Mouse (Mus musculus): ENCODE measurements around the gene Sh3bp5. TPM values are rescaled to one million over a fixed set of nuclear protein-coding genes. Genes with fewer than 3 reads are reported as not detected.

The Sh3bp5 gene
- total RNA-seq, 1 experiment = 4.6 TPM

DNA sequence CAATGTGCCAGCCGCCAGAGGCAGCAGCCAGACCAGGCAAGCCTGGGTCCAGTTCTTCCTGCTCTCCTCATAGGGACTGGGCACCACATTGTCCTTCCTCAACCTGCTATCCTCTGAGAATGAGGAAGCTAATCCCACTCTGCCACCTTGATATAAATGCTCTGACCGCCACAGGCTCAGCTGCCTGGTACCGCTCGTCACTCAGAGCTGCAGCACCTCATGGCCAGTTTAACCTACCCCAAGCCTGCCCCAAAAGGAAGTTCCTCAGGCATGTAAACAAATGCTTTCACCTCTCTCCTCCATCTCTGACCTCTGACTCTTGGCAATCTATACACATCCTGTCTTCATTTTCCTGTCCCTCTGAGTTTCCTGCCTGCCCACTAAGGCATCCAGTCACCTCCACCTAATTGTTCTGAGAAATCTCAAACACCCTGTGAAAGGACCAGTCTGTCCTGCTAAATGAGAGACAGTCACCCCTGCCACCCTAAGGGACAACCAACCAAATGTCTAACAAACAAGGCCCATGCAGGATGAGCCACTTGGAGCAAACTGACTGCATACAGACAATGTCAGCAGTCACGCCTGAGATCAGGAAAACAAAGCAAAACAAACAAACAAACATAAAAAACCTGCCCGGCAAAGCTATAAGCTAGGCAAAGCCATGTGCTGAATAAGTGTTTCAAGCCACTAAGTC lies 27.8 kb downstream of the Sh3bp5 start:
- Histone ChIP-seq H3K4me1 (ENCODE audit: control insufficient read depth in 2 of 2, insufficient read depth in 2 of 2, low read length in 2 of 2, poor library complexity in 1 of 2) (peaks cover 0 to 12% of the 10 kb centered on the region in 2 experiments; a peak in 3 of 4 replicates), H3K36me3 (ENCODE audit: control insufficient read depth, insufficient read depth, low read length, poor library complexity, severe bottlenecking) (no peaks in the 10 kb centered on the region), H3K9ac (ENCODE audit: insufficient read depth, low read depth, low read length, poor library complexity, severe bottlenecking) (no peak overlapping the region), H3K27ac (ENCODE audit: insufficient read depth, low read depth, low read length, poor library complexity, severe bottlenecking) (no peak overlapping the region), H3K4me3 (ENCODE audit: insufficient read depth in 1 of 2, low read depth in 1 of 2, low read length in 2 of 2, poor library complexity in 1 of 2, severe bottlenecking in 1 of 2) (no peak overlapping the region), H3K9me3 (ENCODE audit: control insufficient read depth, insufficient read depth, low read depth, low read length) (no peaks in the 10 kb centered on the region)
- DNase-seq (ENCODE audit: low read depth, low spot score) = no peak
- no peak for TF ChIP-seq HCFC1 (IDR thresholded peaks at IDR 0.05; ENCODE audit: borderline replicate concordance, insufficient read depth, low read length)
- TF ChIP-seq CHD2 (IDR thresholded peaks at IDR 0.05; ENCODE audit: low read depth, low read length) = no peak
- TF ChIP-seq ZNF384 (IDR thresholded peaks at IDR 0.05; ENCODE audit: low read depth, low read length) = no peak
- no peak for TF ChIP-seq MAFK (IDR thresholded peaks at IDR 0.05; ENCODE audit: insufficient read depth, low read depth, low read length)
- TF ChIP-seq ZC3H11A (IDR thresholded peaks at IDR 0.05; ENCODE audit: borderline replicate concordance, low read depth, low read length) = no peak
- in situ Hi-C loops (cut with MboI; ENCODE audit: low sequenced_read_pairs in 2 of 2, unreplicated experiment in 2 of 2) = no loop called here

DNA sequence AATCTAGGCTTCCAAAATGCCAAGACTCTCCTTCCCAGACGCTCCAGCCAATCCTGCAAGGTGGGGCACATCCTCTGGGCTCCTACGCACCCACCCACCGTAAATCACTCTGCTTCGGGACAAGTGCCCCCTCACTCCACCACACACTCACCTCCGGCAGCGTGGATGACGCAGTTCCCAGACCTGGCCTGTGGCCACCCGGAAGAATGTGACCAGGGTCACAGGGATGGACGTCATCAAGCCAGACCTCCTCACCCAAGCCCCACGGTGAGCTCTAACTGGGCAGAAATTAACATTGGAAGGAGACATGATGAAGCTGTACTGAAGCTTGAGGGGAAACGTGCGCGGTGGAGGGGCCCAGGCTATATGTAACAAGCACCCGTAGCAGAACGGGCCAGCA lies 28.7 kb downstream of the Sh3bp5 start:
- Histone ChIP-seq H3K27ac (ENCODE audit: insufficient read depth, low read depth, low read length, poor library complexity, severe bottlenecking) (no peak overlapping the region), H3K9me3 (ENCODE audit: control insufficient read depth, insufficient read depth, low read depth, low read length) (no peaks in the 10 kb centered on the region), H3K36me3 (ENCODE audit: control insufficient read depth, insufficient read depth, low read length, poor library complexity, severe bottlenecking) (no peaks in the 10 kb centered on the region), H3K9ac (ENCODE audit: insufficient read depth, low read depth, low read length, poor library complexity, severe bottlenecking) (no peak overlapping the region), H3K4me3 (ENCODE audit: insufficient read depth in 1 of 2, low read depth in 1 of 2, low read length in 2 of 2, poor library complexity in 1 of 2, severe bottlenecking in 1 of 2) (no peak overlapping the region), H3K4me1 (ENCODE audit: control insufficient read depth in 2 of 2, insufficient read depth in 2 of 2, low read length in 2 of 2, poor library complexity in 1 of 2) (peaks cover 0 to 8% of the 10 kb centered on the region in 2 experiments; a peak in 1 of 4 replicates)
- no peak for DNase-seq (ENCODE audit: low read depth, low spot score)
- in situ Hi-C loops (cut with MboI; ENCODE audit: low sequenced_read_pairs in 2 of 2, unreplicated experiment in 2 of 2) = no loop called here
- TF ChIP-seq ZNF384 (IDR thresholded peaks at IDR 0.05; ENCODE audit: low read depth, low read length) (no peak), ZC3H11A (IDR thresholded peaks at IDR 0.05; ENCODE audit: borderline replicate concordance, low read depth, low read length) (no peak), MAFK (IDR thresholded peaks at IDR 0.05; ENCODE audit: insufficient read depth, low read depth, low read length) (no peak), CHD2 (IDR thresholded peaks at IDR 0.05; ENCODE audit: low read depth, low read length) (no peak), HCFC1 (IDR thresholded peaks at IDR 0.05; ENCODE audit: borderline replicate concordance, insufficient read depth, low read length) (no peak)

DNA sequence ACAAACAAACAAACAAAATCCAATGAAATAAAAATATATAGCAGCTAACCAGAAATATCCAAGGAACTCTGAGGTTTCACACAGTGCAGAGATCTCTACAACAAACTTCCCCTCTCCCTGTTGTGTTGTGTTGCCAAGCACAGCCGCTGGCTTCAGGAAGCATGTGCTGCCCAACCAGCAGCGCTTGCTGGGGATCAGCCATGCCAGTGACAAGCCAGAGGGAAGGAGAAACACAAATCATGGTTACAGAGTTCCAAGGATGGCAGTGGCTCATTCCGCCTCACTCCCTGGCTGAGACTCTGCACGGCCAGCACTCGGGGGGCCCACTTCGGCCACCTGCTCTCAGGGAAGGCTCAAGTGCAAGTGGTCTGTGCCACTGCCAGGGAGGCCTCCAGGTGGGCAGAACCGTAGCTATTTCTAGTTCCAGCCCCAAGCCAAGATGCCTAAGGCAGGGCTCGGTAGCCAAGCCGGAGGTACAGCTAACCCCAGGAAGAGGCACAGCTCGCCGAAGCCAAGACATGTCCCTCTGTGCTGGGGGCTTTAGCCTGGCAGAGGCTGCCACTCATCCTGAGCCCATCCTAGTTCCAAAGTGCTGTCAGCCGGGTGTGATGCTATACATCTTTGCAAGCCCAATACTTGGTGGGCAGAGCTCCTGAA lies 29.6 kb downstream of the Sh3bp5 start:
- no peak for DNase-seq (ENCODE audit: low read depth, low spot score)
- no peak overlapping the region for H3K4me3 ChIP-seq (ENCODE audit: insufficient read depth in 1 of 2, low read depth in 1 of 2, low read length in 2 of 2, poor library complexity in 1 of 2, severe bottlenecking in 1 of 2)
- no peaks in the 10 kb centered on the region for H3K9me3 ChIP-seq (ENCODE audit: control insufficient read depth, insufficient read depth, low read depth, low read length)
- no peak overlapping the region; the same call in 1 of the 2 replicates for H3K27ac ChIP-seq (ENCODE audit: insufficient read depth, low read depth, low read length, poor library complexity, severe bottlenecking)
- peaks cover 0 to 7% of the 10 kb centered on the region in 2 experiments; a peak in 1 of 4 replicates for H3K4me1 ChIP-seq (ENCODE audit: control insufficient read depth in 2 of 2, insufficient read depth in 2 of 2, low read length in 2 of 2, poor library complexity in 1 of 2)
- H3K9ac ChIP-seq (ENCODE audit: insufficient read depth, low read depth, low read length, poor library complexity, severe bottlenecking) = no peak overlapping the region
- H3K36me3 ChIP-seq (ENCODE audit: control insufficient read depth, insufficient read depth, low read length, poor library complexity, severe bottlenecking) = no peaks in the 10 kb centered on the region
- TF ChIP-seq HCFC1 (IDR thresholded peaks at IDR 0.05; ENCODE audit: borderline replicate concordance, insufficient read depth, low read length) (no peak), MAFK (IDR thresholded peaks at IDR 0.05; ENCODE audit: insufficient read depth, low read depth, low read length) (no peak), ZC3H11A (IDR thresholded peaks at IDR 0.05; ENCODE audit: borderline replicate concordance, low read depth, low read length) (no peak), ZNF384 (IDR thresholded peaks at IDR 0.05; ENCODE audit: low read depth, low read length) (no peak), CHD2 (IDR thresholded peaks at IDR 0.05; ENCODE audit: low read depth, low read length) (no peak)
- in situ Hi-C loops (cut with MboI; ENCODE audit: low sequenced_read_pairs in 2 of 2, unreplicated experiment in 2 of 2) = no loop called here

DNA sequence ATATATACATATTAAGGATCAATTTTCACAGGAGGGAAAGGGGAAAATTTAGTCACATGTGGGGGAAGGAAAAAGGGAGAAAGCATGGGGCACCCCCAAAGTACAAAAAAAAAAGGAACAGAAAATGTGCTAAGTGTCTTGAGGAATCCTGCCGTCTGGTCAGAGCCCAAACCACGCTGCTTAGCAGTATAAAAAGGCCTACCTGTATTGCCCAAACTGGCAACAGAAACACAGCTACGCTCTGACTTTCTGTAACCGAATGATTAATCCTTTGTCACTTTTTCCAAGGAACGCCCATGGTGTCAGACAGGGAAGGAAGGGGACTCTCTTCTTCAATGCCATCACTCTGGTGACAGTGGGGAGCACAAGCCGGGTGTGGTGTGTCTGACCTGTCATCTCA lies 30.2 kb downstream of the Sh3bp5 start:
- TF ChIP-seq ZNF384 (IDR thresholded peaks at IDR 0.05; ENCODE audit: low read depth, low read length) (no peak), MAFK (IDR thresholded peaks at IDR 0.05; ENCODE audit: insufficient read depth, low read depth, low read length) (no peak), ZC3H11A (IDR thresholded peaks at IDR 0.05; ENCODE audit: borderline replicate concordance, low read depth, low read length) (no peak), HCFC1 (IDR thresholded peaks at IDR 0.05; ENCODE audit: borderline replicate concordance, insufficient read depth, low read length) (no peak), CHD2 (IDR thresholded peaks at IDR 0.05; ENCODE audit: low read depth, low read length) (no peak)
- no peaks in the 10 kb centered on the region for H3K36me3 ChIP-seq (ENCODE audit: control insufficient read depth, insufficient read depth, low read length, poor library complexity, severe bottlenecking)
- peaks cover 0 to 7% of the 10 kb centered on the region in 2 experiments; a peak in 1 of 4 replicates for H3K4me1 ChIP-seq (ENCODE audit: control insufficient read depth in 2 of 2, insufficient read depth in 2 of 2, low read length in 2 of 2, poor library complexity in 1 of 2)
- DNase-seq (ENCODE audit: low read depth, low spot score) = no peak
- H3K9me3 ChIP-seq (ENCODE audit: control insufficient read depth, insufficient read depth, low read depth, low read length) = no peaks in the 10 kb centered on the region
- H3K27ac ChIP-seq (ENCODE audit: insufficient read depth, low read depth, low read length, poor library complexity, severe bottlenecking) = no peak overlapping the region
- no peak overlapping the region for H3K9ac ChIP-seq (ENCODE audit: insufficient read depth, low read depth, low read length, poor library complexity, severe bottlenecking)
- in situ Hi-C loops (cut with MboI; ENCODE audit: low sequenced_read_pairs in 2 of 2, unreplicated experiment in 2 of 2) = no loop called here
- H3K4me3 ChIP-seq (ENCODE audit: insufficient read depth in 1 of 2, low read depth in 1 of 2, low read length in 2 of 2, poor library complexity in 1 of 2, severe bottlenecking in 1 of 2) = no peak overlapping the region

All from ES-E14 (cell line).